Mouse (Mus musculus): ENCODE data around the gene Iqca. TPM values are rescaled to one million over a fixed set of nuclear protein-coding genes. Genes with fewer than 3 reads are reported as not detected.
A peak's percentile ranks its signal among the peaks of the same experiment; 100 is the strongest.

Gene Iqca
- polyA plus RNA-seq, 1 experiment, result 0.02 TPM

GRCm38 (mm10) chr1:90176223-90176622 lies 23.0 kb upstream of the Iqca start:
- Histone ChIP-seq H3K27me3 (ENCODE audit: control insufficient read depth, insufficient read depth, insufficient read length) (no peaks in the 10 kb centered on the region), H3ac (ENCODE audit: control insufficient read depth, insufficient read length) (no peak overlapping the region), H3K79me2 (ENCODE audit: control insufficient read depth, insufficient read depth) (no peaks in the 10 kb centered on the region), H3K4me3 (no peak overlapping the region), H3K4me2 (ENCODE audit: low read depth) (no peak overlapping the region), H3K36me3 (ENCODE audit: control insufficient read depth, insufficient read depth) (no peaks in the 10 kb centered on the region)
- TF ChIP-seq USF1 (IDR thresholded peaks at IDR 0.05; ENCODE audit: low read depth), result no peak
- TF ChIP-seq TCF3 (IDR thresholded peaks at IDR 0.05; ENCODE audit: insufficient read length, low read depth), result no peak
- TF ChIP-seq CEBPB (IDR thresholded peaks at IDR 0.05; ENCODE audit: insufficient read depth, poor library complexity, severe bottlenecking), result no peak
- TF ChIP-seq MAX (IDR thresholded peaks at IDR 0.05; ENCODE audit: low read depth), result no peak
- TF ChIP-seq POLR2A (IDR thresholded peaks at IDR 0.05; ENCODE audit: insufficient read length, low read depth), result no peak
- TF ChIP-seq E2F4 (IDR thresholded peaks at IDR 0.05; ENCODE audit: insufficient read depth), result no peak
- no peak for TF ChIP-seq SRF (IDR thresholded peaks at IDR 0.05; ENCODE audit: control insufficient read depth, insufficient read length, low read depth)
- TF ChIP-seq POLR2AphosphoS2 (IDR thresholded peaks at IDR 0.05; ENCODE audit: insufficient read length, low read depth), result no peak
- TF ChIP-seq MYOD1 (IDR thresholded peaks at IDR 0.05; ENCODE audit: control insufficient read depth in 1 of 3, insufficient read length in 2 of 3, low read depth in 2 of 3), result no peak
- no peak for TF ChIP-seq REST (IDR thresholded peaks at IDR 0.05; ENCODE audit: insufficient read depth, insufficient read length)
- no peak for TF ChIP-seq MYOG (IDR thresholded peaks at IDR 0.05; ENCODE audit: control insufficient read depth in 1 of 3, insufficient read depth in 1 of 3, insufficient read length in 2 of 3, low read depth in 2 of 3)

DNA sequence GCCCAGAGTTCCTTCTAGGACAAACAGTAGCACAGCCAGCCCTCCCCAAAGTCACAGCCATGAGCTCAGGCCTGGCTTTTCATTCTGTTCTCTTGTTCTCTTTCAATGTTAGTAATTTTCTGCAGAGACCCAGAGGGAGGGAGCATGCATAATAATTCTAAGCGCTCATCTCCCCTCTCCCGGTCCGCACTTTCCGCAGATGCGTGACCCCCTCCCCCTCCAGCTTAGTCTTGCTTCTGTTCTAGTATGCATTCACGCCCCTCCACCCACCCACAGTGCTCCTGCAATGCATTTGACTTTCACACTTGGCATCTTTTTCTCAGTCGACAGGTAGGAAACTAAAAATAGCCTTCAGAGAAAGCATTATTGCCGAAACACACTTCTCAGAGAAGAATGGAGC lies 21.1 kb upstream of the Iqca start:
- H3K4me2 ChIP-seq (ENCODE audit: low read depth), result no peak overlapping the region
- no peak for TF ChIP-seq POLR2AphosphoS2 (IDR thresholded peaks at IDR 0.05; ENCODE audit: insufficient read length, low read depth)
- H3K36me3 ChIP-seq (ENCODE audit: control insufficient read depth, insufficient read depth), result no peaks in the 10 kb centered on the region
- no peak overlapping the region for H3ac ChIP-seq (ENCODE audit: control insufficient read depth, insufficient read length)
- H3K27me3 ChIP-seq (ENCODE audit: control insufficient read depth, insufficient read depth, insufficient read length), result no peaks in the 10 kb centered on the region
- H3K4me3 ChIP-seq, result no peak overlapping the region
- H3K79me2 ChIP-seq (ENCODE audit: control insufficient read depth, insufficient read depth), result no peaks in the 10 kb centered on the region

- no peaks in the 10 kb centered on the region for H3K27me3 ChIP-seq (ENCODE audit: control insufficient read depth, insufficient read depth, insufficient read length)
- no peak overlapping the region for H3ac ChIP-seq (ENCODE audit: control insufficient read depth, insufficient read length)
- no peaks in the 10 kb centered on the region for H3K79me2 ChIP-seq (ENCODE audit: control insufficient read depth, insufficient read depth)
- no peaks in the 10 kb centered on the region for H3K36me3 ChIP-seq (ENCODE audit: control insufficient read depth, insufficient read depth)
- H3K4me2 ChIP-seq (ENCODE audit: low read depth), result peak overlapping the region; percentile 68
- no peak overlapping the region for H3K4me3 ChIP-seq
- peak; percentile 92 for TF ChIP-seq TCF12 (IDR thresholded peaks at IDR 0.05; ENCODE audit: insufficient read depth, poor library complexity, severe bottlenecking)
- no peak for TF ChIP-seq USF1 (IDR thresholded peaks at IDR 0.05; ENCODE audit: low read depth)
- peak; percentile 42 to 86 (median 78) for TF ChIP-seq MYOD1 (IDR thresholded peaks at IDR 0.05; ENCODE audit: control insufficient read depth in 1 of 3, insufficient read length in 2 of 3, low read depth in 2 of 3)
- peak; percentile 52 to 95 (median 58) for TF ChIP-seq MYOG (IDR thresholded peaks at IDR 0.05; ENCODE audit: control insufficient read depth in 1 of 3, insufficient read depth in 1 of 3, insufficient read length in 2 of 3, low read depth in 2 of 3)
- no peak for TF ChIP-seq E2F4 (IDR thresholded peaks at IDR 0.05; ENCODE audit: insufficient read depth)
- TF ChIP-seq TCF3 (IDR thresholded peaks at IDR 0.05; ENCODE audit: insufficient read length, low read depth), result peak; percentile 63
- no peak for TF ChIP-seq SRF (IDR thresholded peaks at IDR 0.05; ENCODE audit: control insufficient read depth, insufficient read length, low read depth)
- 0 out of 2 replicates have a peak, but pooled peaks have one; percentile 14 for TF ChIP-seq CEBPB (IDR thresholded peaks at IDR 0.05; ENCODE audit: insufficient read depth, poor library complexity, severe bottlenecking)
- TF ChIP-seq POLR2AphosphoS2 (IDR thresholded peaks at IDR 0.05; ENCODE audit: insufficient read length, low read depth), result no peak
- no peak for TF ChIP-seq REST (IDR thresholded peaks at IDR 0.05; ENCODE audit: insufficient read depth, insufficient read length)
- no peak for TF ChIP-seq MAX (IDR thresholded peaks at IDR 0.05; ENCODE audit: low read depth)
- TF ChIP-seq POLR2A (IDR thresholded peaks at IDR 0.05; ENCODE audit: insufficient read length, low read depth), result no peak
Observed at GRCm38 (mm10) chr1:90164319-90164718, 11.1 kb upstream of the Iqca start.

DNA sequence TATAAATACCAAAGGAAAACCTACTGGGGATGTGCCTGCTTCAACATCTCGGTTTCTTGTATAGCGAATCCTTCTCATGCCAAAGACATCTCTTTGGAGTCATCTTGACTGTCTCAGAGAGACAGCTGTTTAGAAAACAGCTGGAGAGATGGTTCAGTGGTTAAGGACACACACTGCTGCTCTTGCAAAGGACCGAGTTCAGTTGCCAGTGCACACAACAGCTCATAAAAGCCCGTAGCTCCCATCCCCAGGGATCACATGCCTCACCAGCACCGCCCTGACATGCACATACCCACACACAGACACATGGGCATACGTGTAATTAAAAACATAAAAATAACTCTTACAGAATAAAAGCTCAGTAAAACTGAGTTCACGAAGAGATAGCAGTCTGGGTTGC lies 10.0 kb upstream of the Iqca start:
- H3ac ChIP-seq (ENCODE audit: control insufficient read depth, insufficient read length), result no peak overlapping the region

DNA sequence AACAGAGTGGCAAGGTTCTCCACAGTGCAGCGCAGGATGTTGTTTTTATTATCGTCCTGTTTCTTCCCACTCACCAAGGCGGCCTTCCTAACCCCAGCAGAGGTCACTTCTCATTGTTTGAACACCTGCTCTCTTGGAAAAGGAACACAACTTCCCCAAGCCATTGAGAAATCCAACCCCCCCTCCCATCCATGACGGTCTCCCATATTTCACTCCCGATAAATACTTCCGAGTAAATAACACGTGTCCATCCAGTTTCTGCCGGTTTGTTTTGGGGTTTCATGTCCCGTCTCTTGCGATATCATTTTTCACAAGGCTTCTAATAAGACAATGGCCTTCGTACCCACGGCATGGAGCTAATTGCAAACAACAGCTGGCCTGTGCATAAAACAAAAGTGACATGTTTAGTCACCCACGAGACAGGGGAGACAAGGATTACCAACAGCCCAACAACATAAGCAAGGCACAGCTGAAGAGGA lies 9.2 kb upstream of the Iqca start:
- TF ChIP-seq REST (IDR thresholded peaks at IDR 0.05; ENCODE audit: insufficient read depth, insufficient read length) (no peak), CEBPB (IDR thresholded peaks at IDR 0.05; ENCODE audit: insufficient read depth, poor library complexity, severe bottlenecking) (peak; percentile 63; the same call in 1 of the 2 replicates), POLR2AphosphoS2 (IDR thresholded peaks at IDR 0.05; ENCODE audit: insufficient read length, low read depth) (no peak), MYOD1 (IDR thresholded peaks at IDR 0.05; ENCODE audit: control insufficient read depth in 1 of 3, insufficient read length in 2 of 3, low read depth in 2 of 3) (peak; percentile 95 to 99 (median 98)), TCF3 (IDR thresholded peaks at IDR 0.05; ENCODE audit: insufficient read length, low read depth) (peak; percentile 79), E2F4 (IDR thresholded peaks at IDR 0.05; ENCODE audit: insufficient read depth) (no peak), MYOG (IDR thresholded peaks at IDR 0.05; ENCODE audit: control insufficient read depth in 1 of 3, insufficient read depth in 1 of 3, insufficient read length in 2 of 3, low read depth in 2 of 3) (peak in 2 of 3 experiments; percentile 66 to 87), MAX (IDR thresholded peaks at IDR 0.05; ENCODE audit: low read depth) (peak; percentile 4), TCF12 (IDR thresholded peaks at IDR 0.05; ENCODE audit: insufficient read depth, poor library complexity, severe bottlenecking) (peak; percentile 95), SRF (IDR thresholded peaks at IDR 0.05; ENCODE audit: control insufficient read depth, insufficient read length, low read depth) (no peak), USF1 (IDR thresholded peaks at IDR 0.05; ENCODE audit: low read depth) (peak; percentile 34), POLR2A (IDR thresholded peaks at IDR 0.05; ENCODE audit: insufficient read length, low read depth) (no peak)
- Histone ChIP-seq H3K4me3 (no peak overlapping the region), H3K4me2 (ENCODE audit: low read depth) (peak overlapping the region; percentile 68), H3ac (ENCODE audit: control insufficient read depth, insufficient read length) (no peak overlapping the region), H3K79me2 (ENCODE audit: control insufficient read depth, insufficient read depth) (no peaks in the 10 kb centered on the region), H3K27me3 (ENCODE audit: control insufficient read depth, insufficient read depth, insufficient read length) (no peaks in the 10 kb centered on the region), H3K36me3 (ENCODE audit: control insufficient read depth, insufficient read depth) (no peaks in the 10 kb centered on the region)

More for the DNA sequence above, 10.0 kb upstream of the Iqca start:
- no peaks in the 10 kb centered on the region for H3K36me3 ChIP-seq (ENCODE audit: control insufficient read depth, insufficient read depth)
- no peak overlapping the region for H3K4me3 ChIP-seq
- no peaks in the 10 kb centered on the region for H3K27me3 ChIP-seq (ENCODE audit: control insufficient read depth, insufficient read depth, insufficient read length)
- peak overlapping the region; percentile 68 for H3K4me2 ChIP-seq (ENCODE audit: low read depth)
- no peaks in the 10 kb centered on the region for H3K79me2 ChIP-seq (ENCODE audit: control insufficient read depth, insufficient read depth)
- TF ChIP-seq TCF3 (IDR thresholded peaks at IDR 0.05; ENCODE audit: insufficient read length, low read depth) (peak; percentile 23), POLR2AphosphoS2 (IDR thresholded peaks at IDR 0.05; ENCODE audit: insufficient read length, low read depth) (no peak), E2F4 (IDR thresholded peaks at IDR 0.05; ENCODE audit: insufficient read depth) (no peak), REST (IDR thresholded peaks at IDR 0.05; ENCODE audit: insufficient read depth, insufficient read length) (no peak), SRF (IDR thresholded peaks at IDR 0.05; ENCODE audit: control insufficient read depth, insufficient read length, low read depth) (no peak), MYOG (IDR thresholded peaks at IDR 0.05; ENCODE audit: control insufficient read depth in 1 of 3, insufficient read depth in 1 of 3, insufficient read length in 2 of 3, low read depth in 2 of 3) (peak in 2 of 3 experiments; percentile 68 to 69), MAX (IDR thresholded peaks at IDR 0.05; ENCODE audit: low read depth) (no peak), TCF12 (IDR thresholded peaks at IDR 0.05; ENCODE audit: insufficient read depth, poor library complexity, severe bottlenecking) (peak; percentile 24), USF1 (IDR thresholded peaks at IDR 0.05; ENCODE audit: low read depth) (peak; percentile 42), POLR2A (IDR thresholded peaks at IDR 0.05; ENCODE audit: insufficient read length, low read depth) (no peak), CEBPB (IDR thresholded peaks at IDR 0.05; ENCODE audit: insufficient read depth, poor library complexity, severe bottlenecking) (no peak), MYOD1 (IDR thresholded peaks at IDR 0.05; ENCODE audit: control insufficient read depth in 1 of 3, insufficient read length in 2 of 3, low read depth in 2 of 3) (peak in 2 of 3 experiments; percentile 58 to 70)

All from myocyte (in vitro differentiated cells).